Mouse (Mus musculus) ovary, adult 2 months (tissue): ENCODE measurements around the gene Tcf23. TPM values are rescaled to one million over a fixed set of nuclear protein-coding genes. Genes with fewer than 3 reads are reported as not detected.

Experiments
- polyA plus RNA-seq: library from polyadenylated mRNA; depleted of rRNA; stranded (reverse); fragments of >200 nt; gene quantifications from 2 replicates; pipeline ENCODE4 v1.2.3, GENCODE M21; 2012; rRNA removed

Gene Tcf23
- polyA plus RNA-seq = 14.7 and 15.3 TPM in 2 replicates

DNA sequence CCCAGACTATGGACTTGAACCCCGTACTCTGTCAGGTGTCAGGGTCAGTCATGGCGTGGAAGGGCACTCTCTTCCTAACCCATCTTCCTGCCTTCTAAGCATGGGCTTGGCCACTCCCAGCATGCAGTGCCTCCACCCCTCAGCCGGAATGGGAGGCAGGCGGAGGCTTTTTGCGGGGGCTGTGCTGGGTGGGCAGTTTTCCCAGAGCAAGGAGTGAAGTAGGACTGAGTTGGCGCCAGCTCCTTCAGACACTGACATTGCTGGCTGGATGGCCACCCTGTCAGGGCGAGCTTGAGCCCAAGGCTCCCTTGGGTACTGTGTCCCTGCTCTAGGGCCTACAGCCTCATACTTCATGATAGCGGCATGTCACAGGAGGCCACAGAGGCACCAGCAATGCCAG lies at the start of gene Tcf23:
Gene Tcf23 (plus strand): TSS at position 247 of the 400 bp plus-strand sequence.

DNA sequence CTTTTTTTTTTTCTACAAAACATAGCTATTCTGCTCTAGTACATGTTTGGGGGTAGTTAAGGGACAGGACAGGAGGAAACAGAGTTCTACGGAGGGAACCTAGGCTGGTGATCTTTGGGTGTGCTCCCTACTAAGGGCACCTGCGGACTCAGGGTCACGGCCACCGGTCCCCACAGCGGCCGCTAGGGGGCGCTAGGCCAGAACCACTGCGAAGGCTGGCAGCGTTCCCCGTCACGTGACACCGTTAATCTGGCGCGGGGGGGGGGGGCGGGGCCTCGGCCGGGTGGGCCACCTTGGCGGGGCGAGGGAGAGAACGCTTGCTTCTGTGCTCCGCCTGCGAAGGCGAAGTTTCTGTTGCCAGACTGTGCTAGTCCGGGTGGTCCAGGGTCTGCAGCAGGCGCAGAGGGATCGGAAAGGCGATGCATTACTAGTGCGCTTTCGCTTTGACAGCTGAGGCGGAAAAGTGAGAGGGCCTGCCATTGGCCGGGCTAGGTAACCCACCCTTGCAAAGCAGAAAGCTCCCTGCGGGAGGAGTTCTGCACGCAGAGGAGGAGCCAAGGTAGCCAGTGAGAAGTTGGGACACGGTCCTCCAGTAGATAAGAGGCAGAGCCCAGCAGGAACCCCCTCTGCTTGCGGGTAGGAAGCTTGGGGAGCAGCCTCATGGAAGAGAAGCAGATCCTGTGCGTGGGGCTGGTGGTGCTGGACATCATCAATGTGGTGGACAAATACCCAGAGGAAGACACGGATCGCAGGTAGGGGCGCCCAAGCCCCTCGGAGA lies 47.0 kb upstream of the Tcf23 start, which contains the start of gene Khk:
Gene Khk (plus strand): TSS at position 176 of the 778 bp plus-strand sequence.

GRCm38 (mm10) chr5:30944956-30945781 lies 23.3 kb upstream of the Tcf23 start, which contains the start of gene Cgref1:
Cgref1 (minus strand) TSS chr5:30945591.

DNA sequence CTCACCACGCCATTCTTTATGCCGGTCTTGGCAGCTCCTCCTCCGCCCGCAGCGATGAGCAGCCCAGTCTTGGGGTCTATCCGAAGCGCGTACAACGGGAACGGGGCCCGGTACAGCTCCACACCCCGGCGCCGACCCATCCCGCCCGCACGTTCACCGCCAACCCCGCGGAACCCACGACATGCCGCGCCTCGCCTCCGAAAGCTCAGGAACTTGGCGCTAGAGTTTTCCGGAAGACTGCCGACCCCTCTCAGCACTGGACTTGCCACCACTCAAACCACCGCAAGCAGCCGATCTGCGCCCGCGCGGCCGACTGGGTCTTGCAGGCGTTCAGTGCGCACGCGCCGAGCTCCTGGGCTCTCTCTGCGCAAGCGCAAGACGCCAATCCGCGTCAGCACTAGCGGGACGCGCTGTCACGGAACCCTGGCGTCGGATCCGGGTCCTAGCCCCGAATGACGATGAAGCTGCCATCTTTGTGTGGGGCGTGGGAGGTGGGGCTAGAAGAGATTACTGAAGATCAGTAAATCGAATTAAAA lies 8.4 kb upstream of the Tcf23 start, which contains the start of gene Preb:
Gene Preb (minus strand): TSS at position 396 of the 536 bp plus-strand sequence.

Other genes starting within 250 kb of the Tcf23 start
- gene Mapre3, start 154.0 kb upstream of the Tcf23 start, polyA plus RNA-seq = 55.0 and 61.6 TPM in 2 replicates
- gene Tmem214, start 100.7 kb upstream of the Tcf23 start, polyA plus RNA-seq = 199 and 217 TPM in 2 replicates
- gene Agbl5, start 80.0 kb upstream of the Tcf23 start, polyA plus RNA-seq = 33.4 and 37.4 TPM in 2 replicates
- 183 and 253 TPM in 2 replicates for gene Ost4, start 60.9 kb upstream of the Tcf23 start, polyA plus RNA-seq
- 224 and 300 TPM in 2 replicates for gene Emilin1, start 55.3 kb upstream of the Tcf23 start, polyA plus RNA-seq
- gene Khk, start 47.2 kb upstream of the Tcf23 start, polyA plus RNA-seq = 67.5 and 91.3 TPM in 2 replicates
- 10.4 and 10.6 TPM in 2 replicates for gene Cgref1, start 23.1 kb upstream of the Tcf23 start, polyA plus RNA-seq
- 339 and 366 TPM in 2 replicates for gene Preb, start 8.3 kb upstream of the Tcf23 start, polyA plus RNA-seq
- gene Atraid, start 79.7 kb downstream of the Tcf23 start, polyA plus RNA-seq = 117 and 121 TPM in 2 replicates
- gene Slc5a6, start 80.3 kb downstream of the Tcf23 start, polyA plus RNA-seq = 31.7 and 33.3 TPM in 2 replicates
- gene Cad, start 86.1 kb downstream of the Tcf23 start, polyA plus RNA-seq = 76.0 and 78.1 TPM in 2 replicates
- gene Dnajc5g, start 137.6 kb downstream of the Tcf23 start, polyA plus RNA-seq = 0.10 TPM in 1 of 2 replicates, not detected in the other
- 18.2 and 19.2 TPM in 2 replicates for gene Slc30a3, start 139.6 kb downstream of the Tcf23 start, polyA plus RNA-seq
- not detected in 2 replicates for gene Trim54, start 148.1 kb downstream of the Tcf23 start, polyA plus RNA-seq
- not detected in 2 replicates for gene Ucn, start 170.2 kb downstream of the Tcf23 start, polyA plus RNA-seq
- gene Mpv17, start 185.6 kb downstream of the Tcf23 start, polyA plus RNA-seq = 103 and 145 TPM in 2 replicates
- 3.5 and 6.0 TPM in 2 replicates for gene Gm29609, start 211.2 kb downstream of the Tcf23 start, polyA plus RNA-seq
- 43.0 and 59.5 TPM in 2 replicates for gene Gtf3c2, start 211.5 kb downstream of the Tcf23 start, polyA plus RNA-seq
- gene Snx17, start 224.6 kb downstream of the Tcf23 start, polyA plus RNA-seq = 110 and 123 TPM in 2 replicates
- 58.4 and 95.8 TPM in 2 replicates for gene Eif2b4, start 224.8 kb downstream of the Tcf23 start, polyA plus RNA-seq
- gene Zfp513, start 233.6 kb downstream of the Tcf23 start, polyA plus RNA-seq = 86.1 and 89.2 TPM in 2 replicates